Mouse (Mus musculus): ENCODE data around the gene Dab1. TPM values are rescaled to one million over a fixed set of nuclear protein-coding genes. Genes with fewer than 3 reads are reported as not detected.

The Dab1 gene
- polyA plus RNA-seq, 1 experiment: not detected

DNA sequence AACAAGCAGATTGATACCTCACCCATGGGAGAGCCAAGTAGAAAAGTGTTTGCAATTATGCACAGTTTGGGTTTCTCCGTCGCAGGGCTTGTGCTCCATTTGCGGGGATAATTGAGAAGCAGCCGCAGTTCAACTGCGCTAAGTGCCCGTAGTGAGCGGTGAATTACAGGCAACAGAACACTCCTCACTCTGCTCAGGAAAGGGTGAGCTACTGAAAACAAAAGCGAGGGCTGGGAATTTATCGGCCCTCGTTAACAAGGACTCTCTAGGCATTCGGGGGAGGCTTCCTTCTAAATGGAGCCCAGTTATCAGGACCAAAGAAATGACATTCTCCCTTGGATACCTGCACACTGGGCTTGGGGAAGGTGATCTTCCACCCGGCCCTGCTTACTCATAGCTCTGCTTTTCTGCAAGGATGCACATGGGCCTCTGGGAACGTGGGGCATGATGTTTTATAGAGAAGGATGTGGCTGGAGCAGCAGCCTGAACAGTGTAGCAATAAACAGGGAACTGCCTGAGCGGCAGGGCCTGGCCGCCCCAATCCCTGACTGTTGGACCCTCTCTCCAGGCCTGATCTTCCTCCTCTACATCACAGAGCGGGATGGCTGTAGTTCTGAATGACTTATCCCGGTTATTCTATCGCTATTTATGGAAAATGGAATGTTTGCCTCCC is 1067.1 kb downstream of the Dab1 start:
- TF ChIP-seq CEBPB (IDR thresholded peaks at IDR 0.05; ENCODE audit: low read depth) (no peak), MAX (IDR thresholded peaks at IDR 0.05) (no peak), MYOG (IDR thresholded peaks at IDR 0.05; ENCODE audit: control insufficient read depth, extremely low read depth, insufficient read length) (no peak), CTCF (IDR thresholded peaks at IDR 0.05; ENCODE audit: control insufficient read depth, insufficient read depth, insufficient read length) (no peak), MYOD1 (IDR thresholded peaks at IDR 0.05; ENCODE audit: control insufficient read depth, insufficient read length, low read depth) (no peak), FOSL1 (IDR thresholded peaks at IDR 0.05; ENCODE audit: insufficient read depth, low read length, poor library complexity, severe bottlenecking) (no peak), USF1 (IDR thresholded peaks at IDR 0.05; ENCODE audit: low read depth) (no peak)
- Histone ChIP-seq H3K36me3 (ENCODE audit: control insufficient read depth, insufficient read depth) (no peaks in the 10 kb centered on the region), H3K79me3 (ENCODE audit: low read depth) (no peaks in the 10 kb centered on the region), H3ac (ENCODE audit: control insufficient read depth, insufficient read length, low read depth) (no peak overlapping the region), H3K27me3 (ENCODE audit: control insufficient read depth, insufficient read depth, insufficient read length) (no peaks in the 10 kb centered on the region), H3K4me3 (ENCODE audit: insufficient read depth, poor library complexity, severe bottlenecking) (no peak overlapping the region), H3K79me2 (ENCODE audit: control insufficient read depth, insufficient read depth) (no peaks in the 10 kb centered on the region)

DNA sequence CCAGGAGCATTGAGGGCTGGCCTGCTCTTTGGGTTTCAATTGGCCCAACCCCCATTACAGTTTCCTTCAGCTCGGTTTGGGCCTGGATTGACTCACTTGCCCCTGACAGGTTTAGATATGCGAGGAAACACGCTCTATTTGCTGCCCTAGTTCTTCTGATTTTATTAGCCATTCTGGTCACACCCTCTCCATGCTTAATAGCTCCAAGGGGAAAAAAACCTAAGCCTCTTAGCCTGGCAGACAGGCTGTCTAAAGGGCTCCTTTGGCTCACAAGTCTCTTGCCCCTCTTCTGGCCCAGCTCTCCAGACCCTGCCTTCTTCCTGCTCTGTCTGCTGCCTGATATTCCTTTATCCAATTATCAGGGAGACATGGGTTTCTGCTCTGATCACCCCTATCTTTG is 1069.9 kb downstream of the Dab1 start:
- H3K27me3 ChIP-seq (ENCODE audit: control insufficient read depth, insufficient read depth, insufficient read length): no peaks in the 10 kb centered on the region
- H3K36me3 ChIP-seq (ENCODE audit: control insufficient read depth, insufficient read depth): no peaks in the 10 kb centered on the region
- no peak for TF ChIP-seq MYOG (IDR thresholded peaks at IDR 0.05; ENCODE audit: control insufficient read depth, extremely low read depth, insufficient read length)
- TF ChIP-seq CTCF (IDR thresholded peaks at IDR 0.05; ENCODE audit: control insufficient read depth, insufficient read depth, insufficient read length): no peak
- no peak for TF ChIP-seq MYOD1 (IDR thresholded peaks at IDR 0.05; ENCODE audit: control insufficient read depth, insufficient read length, low read depth)
- no peak for TF ChIP-seq CEBPB (IDR thresholded peaks at IDR 0.05; ENCODE audit: low read depth)
- no peak for TF ChIP-seq MAX (IDR thresholded peaks at IDR 0.05)
- TF ChIP-seq FOSL1 (IDR thresholded peaks at IDR 0.05; ENCODE audit: insufficient read depth, low read length, poor library complexity, severe bottlenecking): no peak
- TF ChIP-seq USF1 (IDR thresholded peaks at IDR 0.05; ENCODE audit: low read depth): no peak
- no peak overlapping the region for H3ac ChIP-seq (ENCODE audit: control insufficient read depth, insufficient read length, low read depth)
- no peaks in the 10 kb centered on the region for H3K79me3 ChIP-seq (ENCODE audit: low read depth)
- H3K4me3 ChIP-seq (ENCODE audit: insufficient read depth, poor library complexity, severe bottlenecking): no peak overlapping the region
- H3K79me2 ChIP-seq (ENCODE audit: control insufficient read depth, insufficient read depth): no peaks in the 10 kb centered on the region

DNA sequence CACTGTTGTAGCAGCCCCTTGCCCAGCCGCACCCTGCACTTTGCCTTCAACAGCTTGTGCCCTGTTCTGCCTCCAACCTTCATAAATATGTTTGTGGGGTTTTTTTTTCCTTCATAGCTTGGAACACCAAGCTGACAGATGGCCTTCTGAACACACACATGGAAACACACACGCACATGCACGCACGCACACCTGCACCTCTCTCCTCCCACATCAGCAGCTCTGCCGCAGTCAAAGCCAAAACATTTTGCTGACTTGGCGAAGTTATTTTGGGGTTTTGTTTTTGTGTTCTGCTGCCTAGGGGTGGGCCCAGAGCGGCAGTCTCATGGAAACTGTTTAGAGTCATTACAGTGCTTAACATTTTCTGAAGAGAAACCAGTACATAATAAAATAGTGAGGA is 1071.9 kb downstream of the Dab1 start:
- Histone ChIP-seq H3K79me3 (ENCODE audit: low read depth) (no peaks in the 10 kb centered on the region), H3K4me3 (ENCODE audit: insufficient read depth, poor library complexity, severe bottlenecking) (no peak overlapping the region), H3K36me3 (ENCODE audit: control insufficient read depth, insufficient read depth) (no peaks in the 10 kb centered on the region), H3K79me2 (ENCODE audit: control insufficient read depth, insufficient read depth) (no peaks in the 10 kb centered on the region), H3K27me3 (ENCODE audit: control insufficient read depth, insufficient read depth, insufficient read length) (no peaks in the 10 kb centered on the region), H3ac (ENCODE audit: control insufficient read depth, insufficient read length, low read depth) (no peak overlapping the region)
- TF ChIP-seq MYOD1 (IDR thresholded peaks at IDR 0.05; ENCODE audit: control insufficient read depth, insufficient read length, low read depth): no peak
- TF ChIP-seq MAX (IDR thresholded peaks at IDR 0.05): no peak
- no peak for TF ChIP-seq FOSL1 (IDR thresholded peaks at IDR 0.05; ENCODE audit: insufficient read depth, low read length, poor library complexity, severe bottlenecking)
- no peak for TF ChIP-seq CEBPB (IDR thresholded peaks at IDR 0.05; ENCODE audit: low read depth)
- TF ChIP-seq MYOG (IDR thresholded peaks at IDR 0.05; ENCODE audit: control insufficient read depth, extremely low read depth, insufficient read length): no peak
- TF ChIP-seq USF1 (IDR thresholded peaks at IDR 0.05; ENCODE audit: low read depth): no peak
- no peak for TF ChIP-seq CTCF (IDR thresholded peaks at IDR 0.05; ENCODE audit: control insufficient read depth, insufficient read depth, insufficient read length)

DNA sequence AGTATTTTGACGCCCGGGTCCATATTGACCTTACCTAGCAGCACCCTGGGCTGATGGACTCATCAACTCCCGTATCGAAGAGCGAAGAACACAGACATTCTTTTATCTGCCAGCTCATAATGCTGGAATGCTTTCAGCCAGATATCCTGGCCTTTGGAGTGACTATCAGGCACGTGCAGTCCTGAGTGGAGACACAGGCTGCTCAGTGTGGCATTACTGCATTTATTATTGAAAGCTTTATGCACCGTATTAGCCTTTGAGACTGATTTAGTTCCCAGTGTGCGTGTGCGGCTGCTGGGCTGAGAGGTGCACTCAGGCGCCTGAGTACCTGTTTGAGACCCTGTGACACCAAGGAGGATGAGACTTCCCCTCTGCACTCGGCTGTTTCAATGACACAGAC is 1075.0 kb downstream of the Dab1 start:
- Histone ChIP-seq H3K36me3 (ENCODE audit: control insufficient read depth, insufficient read depth) (no peaks in the 10 kb centered on the region), H3ac (ENCODE audit: control insufficient read depth, insufficient read length, low read depth) (no peak overlapping the region), H3K79me3 (ENCODE audit: low read depth) (no peaks in the 10 kb centered on the region), H3K27me3 (ENCODE audit: control insufficient read depth, insufficient read depth, insufficient read length) (no peaks in the 10 kb centered on the region), H3K4me3 (ENCODE audit: insufficient read depth, poor library complexity, severe bottlenecking) (no peak overlapping the region), H3K79me2 (ENCODE audit: control insufficient read depth, insufficient read depth) (no peaks in the 10 kb centered on the region)
- no peak for TF ChIP-seq FOSL1 (IDR thresholded peaks at IDR 0.05; ENCODE audit: insufficient read depth, low read length, poor library complexity, severe bottlenecking)
- no peak for TF ChIP-seq MAX (IDR thresholded peaks at IDR 0.05)

DNA sequence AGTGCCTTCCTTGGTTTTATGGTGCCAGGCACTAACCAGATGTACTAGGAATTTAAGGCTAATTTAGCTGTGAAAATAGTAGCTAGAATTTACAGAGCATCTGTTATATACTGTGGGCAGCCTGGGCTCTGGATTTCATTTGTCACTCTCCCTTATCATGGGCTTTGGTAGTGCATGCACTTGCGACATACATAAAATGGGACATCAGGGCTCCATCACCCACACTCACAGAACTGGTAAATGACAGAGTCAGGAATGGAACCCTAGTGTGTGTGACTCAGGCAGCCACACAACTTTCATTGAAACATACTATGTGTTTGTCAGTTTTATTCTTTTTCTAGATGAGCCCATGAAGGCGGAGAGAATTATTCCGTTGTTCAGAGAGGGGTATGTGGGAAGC is 1077.4 kb downstream of the Dab1 start:
- no peaks in the 10 kb centered on the region for H3K27me3 ChIP-seq (ENCODE audit: control insufficient read depth, insufficient read depth, insufficient read length)
- no peaks in the 10 kb centered on the region for H3K36me3 ChIP-seq (ENCODE audit: control insufficient read depth, insufficient read depth)
- no peak overlapping the region for H3ac ChIP-seq (ENCODE audit: control insufficient read depth, insufficient read length, low read depth)
- H3K79me2 ChIP-seq (ENCODE audit: control insufficient read depth, insufficient read depth): no peaks in the 10 kb centered on the region
- no peak overlapping the region for H3K4me3 ChIP-seq (ENCODE audit: insufficient read depth, poor library complexity, severe bottlenecking)
- no peaks in the 10 kb centered on the region for H3K79me3 ChIP-seq (ENCODE audit: low read depth)
- no peak for TF ChIP-seq CTCF (IDR thresholded peaks at IDR 0.05; ENCODE audit: control insufficient read depth, insufficient read depth, insufficient read length)
- no peak for TF ChIP-seq MYOD1 (IDR thresholded peaks at IDR 0.05; ENCODE audit: control insufficient read depth, insufficient read length, low read depth)
- no peak for TF ChIP-seq MAX (IDR thresholded peaks at IDR 0.05)
- TF ChIP-seq FOSL1 (IDR thresholded peaks at IDR 0.05; ENCODE audit: insufficient read depth, low read length, poor library complexity, severe bottlenecking): no peak
- TF ChIP-seq MYOG (IDR thresholded peaks at IDR 0.05; ENCODE audit: control insufficient read depth, extremely low read depth, insufficient read length): no peak
- no peak for TF ChIP-seq USF1 (IDR thresholded peaks at IDR 0.05; ENCODE audit: low read depth)
- no peak for TF ChIP-seq CEBPB (IDR thresholded peaks at IDR 0.05; ENCODE audit: low read depth)

DNA sequence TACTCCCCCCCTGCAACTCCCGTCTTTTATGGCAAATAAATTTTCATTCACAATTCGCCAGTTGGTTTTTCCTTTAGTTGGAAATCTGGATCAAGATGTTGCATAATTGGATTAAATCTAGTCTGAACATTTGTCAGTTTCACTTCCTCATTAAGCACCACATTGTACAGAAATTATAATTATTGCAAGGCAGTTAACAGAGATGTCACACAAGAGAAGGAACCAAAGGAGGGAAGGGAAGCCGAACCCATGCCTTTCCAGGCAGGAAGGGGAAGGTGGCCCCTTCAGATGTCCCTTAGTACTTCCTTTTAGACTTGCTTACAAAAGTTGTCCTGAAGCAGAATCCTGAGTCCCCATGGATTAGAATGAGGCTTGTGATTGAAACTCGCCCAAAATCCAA is 1078.5 kb downstream of the Dab1 start:
- no peak overlapping the region for H3K4me3 ChIP-seq (ENCODE audit: insufficient read depth, poor library complexity, severe bottlenecking)
- H3K79me3 ChIP-seq (ENCODE audit: low read depth): no peaks in the 10 kb centered on the region
- TF ChIP-seq MAX (IDR thresholded peaks at IDR 0.05): no peak
- no peak for TF ChIP-seq CEBPB (IDR thresholded peaks at IDR 0.05; ENCODE audit: low read depth)
- TF ChIP-seq MYOD1 (IDR thresholded peaks at IDR 0.05; ENCODE audit: control insufficient read depth, insufficient read length, low read depth): no peak
- TF ChIP-seq MYOG (IDR thresholded peaks at IDR 0.05; ENCODE audit: control insufficient read depth, extremely low read depth, insufficient read length): no peak
- TF ChIP-seq FOSL1 (IDR thresholded peaks at IDR 0.05; ENCODE audit: insufficient read depth, low read length, poor library complexity, severe bottlenecking): no peak
- no peak for TF ChIP-seq CTCF (IDR thresholded peaks at IDR 0.05; ENCODE audit: control insufficient read depth, insufficient read depth, insufficient read length)
- TF ChIP-seq USF1 (IDR thresholded peaks at IDR 0.05; ENCODE audit: low read depth): no peak
- no peaks in the 10 kb centered on the region for H3K36me3 ChIP-seq (ENCODE audit: control insufficient read depth, insufficient read depth)
- no peak overlapping the region for H3ac ChIP-seq (ENCODE audit: control insufficient read depth, insufficient read length, low read depth)
- H3K79me2 ChIP-seq (ENCODE audit: control insufficient read depth, insufficient read depth): no peaks in the 10 kb centered on the region
- H3K27me3 ChIP-seq (ENCODE audit: control insufficient read depth, insufficient read depth, insufficient read length): no peaks in the 10 kb centered on the region
